Mouse (Mus musculus): ENCODE measurements around the gene Dapk3. TPM values are rescaled to one million over a fixed set of nuclear protein-coding genes. Genes with fewer than 3 reads are reported as not detected.
"Not testable (repeated sequence)": the region's sequence is repeated elsewhere in the genome, so short reads cannot be mapped to it uniquely, and the experiment has no call there.

Gene Dapk3
- polyA plus RNA-seq, 1 experiment from 2014 or later = 51.0 TPM

GRCm38 (mm10) chr10:81168087-81168431 lies 14.7 kb upstream of the Dapk3 start:
- Histone ChIP-seq H3K9me3 (ENCODE audit: control insufficient read depth, low read length) (no peaks in the 10 kb centered on the region), H3K27ac (replicated peaks in 1 of 2; ENCODE audit: control insufficient read depth in 1 of 2, insufficient read depth in 1 of 2, low read depth in 2 of 2, low read length in 2 of 2) (peak overlapping the region; percentile 3 to 77; a peak in 2 of 4 replicates), H3K36me3 (ENCODE audit: control insufficient read depth, insufficient read depth, low read length) (peaks cover 22% of the 10 kb centered on the region), H3K4me1 (ENCODE audit: control insufficient read depth in 2 of 2, insufficient read depth in 2 of 2, low read length in 2 of 2) (peaks cover 8 to 14% of the 10 kb centered on the region in 2 experiments), H3K4me3 (ENCODE audit: control insufficient read depth in 1 of 2, insufficient read depth in 1 of 2, low read depth in 1 of 2, low read length in 2 of 2) (peak overlapping the region; percentile 13 to 49), H3K27me3 (ENCODE audit: control insufficient read depth, insufficient read depth, low read length) (no peaks in the 10 kb centered on the region), H3K4me2 (ENCODE audit: low read length) (peak overlapping the region; percentile 77), H3K9ac (ENCODE audit: low read length) (peak overlapping the region; percentile 70)
- WGBS = 8% methylated on average over 5 of the region's 5 CpGs
- peak; percentile 40 for ATAC-seq (ENCODE audit: insufficient number of reproducible peaks, insufficient read depth, low FRiP score, low read depth)

- peak overlapping the region; percentile 49 for H3K4me3 ChIP-seq (ENCODE audit: control insufficient read depth in 1 of 2, insufficient read depth in 1 of 2, low read depth in 1 of 2, low read length in 2 of 2)
- ATAC-seq (ENCODE audit: insufficient number of reproducible peaks, insufficient read depth, low FRiP score, low read depth) = 0 out of 2 replicates have a peak, but pooled peaks have one; percentile 37
- H3K36me3 ChIP-seq (ENCODE audit: control insufficient read depth, insufficient read depth, low read length) = peaks cover 16% of the 10 kb centered on the region
- peak overlapping the region; percentile 77 for H3K4me2 ChIP-seq (ENCODE audit: low read length)
- 3% methylated on average over 29 of the region's 29 CpGs for WGBS
- H3K4me1 ChIP-seq (ENCODE audit: control insufficient read depth in 2 of 2, insufficient read depth in 2 of 2, low read length in 2 of 2) = peaks cover 12 to 19% of the 10 kb centered on the region in 2 experiments
- H3K9ac ChIP-seq (ENCODE audit: low read length) = peak overlapping the region; percentile 70
- no peaks in the 10 kb centered on the region for H3K27me3 ChIP-seq (ENCODE audit: control insufficient read depth, insufficient read depth, low read length)
- H3K27ac ChIP-seq (replicated peaks in 1 of 2; ENCODE audit: control insufficient read depth in 1 of 2, insufficient read depth in 1 of 2, low read depth in 2 of 2, low read length in 2 of 2) = peak overlapping the region; percentile 34 to 77
- H3K9me3 ChIP-seq (ENCODE audit: control insufficient read depth, low read length) = no peaks in the 10 kb centered on the region
These were observed 14.1 kb upstream of the Dapk3 start for GRCm38 (mm10) chr10:81168521-81169244.

GRCm38 (mm10) chr10:81169411-81169900 lies 13.3 kb upstream of the Dapk3 start:
- peaks cover 13 to 21% of the 10 kb centered on the region in 2 experiments for H3K4me1 ChIP-seq (ENCODE audit: control insufficient read depth in 2 of 2, insufficient read depth in 2 of 2, low read length in 2 of 2)
- not testable (repeated sequence) for H3K4me2 ChIP-seq (ENCODE audit: low read length); H3K4me3 ChIP-seq (ENCODE audit: control insufficient read depth in 1 of 2, insufficient read depth in 1 of 2, low read depth in 1 of 2, low read length in 2 of 2); H3K27ac ChIP-seq (replicated peaks in 1 of 2; ENCODE audit: control insufficient read depth in 1 of 2, insufficient read depth in 1 of 2, low read depth in 2 of 2, low read length in 2 of 2); H3K9ac ChIP-seq (ENCODE audit: low read length); H3K9me3 ChIP-seq (ENCODE audit: control insufficient read depth, low read length); H3K27me3 ChIP-seq (ENCODE audit: control insufficient read depth, insufficient read depth, low read length); H3K36me3 ChIP-seq (ENCODE audit: control insufficient read depth, insufficient read depth, low read length); ATAC-seq (ENCODE audit: insufficient number of reproducible peaks, insufficient read depth, low FRiP score, low read depth)
- 50% methylated on average over 6 of the region's 14 CpGs for WGBS

- Histone ChIP-seq H3K4me2 (ENCODE audit: low read length) (peak overlapping the region; percentile 50), H3K4me1 (ENCODE audit: control insufficient read depth in 2 of 2, insufficient read depth in 2 of 2, low read length in 2 of 2) (peaks cover 11 to 30% of the 10 kb centered on the region in 2 experiments; a peak in 3 of 4 replicates), H3K9ac (ENCODE audit: low read length) (peak overlapping the region; percentile 69), H3K36me3 (ENCODE audit: control insufficient read depth, insufficient read depth, low read length) (peaks cover 9% of the 10 kb centered on the region), H3K27ac (replicated peaks in 1 of 2; ENCODE audit: control insufficient read depth in 1 of 2, insufficient read depth in 1 of 2, low read depth in 2 of 2, low read length in 2 of 2) (peak overlapping the region; percentile 74 to 88), H3K27me3 (ENCODE audit: control insufficient read depth, insufficient read depth, low read length) (no peaks in the 10 kb centered on the region), H3K4me3 (ENCODE audit: control insufficient read depth in 1 of 2, insufficient read depth in 1 of 2, low read depth in 1 of 2, low read length in 2 of 2) (no peak overlapping the region), H3K9me3 (ENCODE audit: control insufficient read depth, low read length) (no peaks in the 10 kb centered on the region)
- no peak for ATAC-seq (ENCODE audit: insufficient number of reproducible peaks, insufficient read depth, low FRiP score, low read depth)
- 5% methylated on average over 21 of the region's 21 CpGs for WGBS
These were observed 9.7 kb upstream of the Dapk3 start for GRCm38 (mm10) chr10:81173132-81173531.

GRCm38 (mm10) chr10:81174617-81175344 lies 8.0 kb upstream of the Dapk3 start:
- no peaks in the 10 kb centered on the region for H3K27me3 ChIP-seq (ENCODE audit: control insufficient read depth, insufficient read depth, low read length)
- peaks cover 10 to 38% of the 10 kb centered on the region in 2 experiments; a peak in 3 of 4 replicates for H3K4me1 ChIP-seq (ENCODE audit: control insufficient read depth in 2 of 2, insufficient read depth in 2 of 2, low read length in 2 of 2)
- peak overlapping the region in 1 of 2 experiments; percentile 93; a peak in 2 of 4 replicates for H3K27ac ChIP-seq (replicated peaks in 1 of 2; ENCODE audit: control insufficient read depth in 1 of 2, insufficient read depth in 1 of 2, low read depth in 2 of 2, low read length in 2 of 2)
- peak overlapping the region; percentile 37 to 39 for H3K4me3 ChIP-seq (ENCODE audit: control insufficient read depth in 1 of 2, insufficient read depth in 1 of 2, low read depth in 1 of 2, low read length in 2 of 2)
- peak overlapping the region; percentile 61 for H3K9ac ChIP-seq (ENCODE audit: low read length)
- H3K4me2 ChIP-seq (ENCODE audit: low read length) = peak overlapping the region; percentile 70
- H3K9me3 ChIP-seq (ENCODE audit: control insufficient read depth, low read length) = no peaks in the 10 kb centered on the region
- ATAC-seq (ENCODE audit: insufficient number of reproducible peaks, insufficient read depth, low FRiP score, low read depth) = peak; percentile 15; the same call in 1 of the 2 replicates
- peaks cover 25% of the 10 kb centered on the region for H3K36me3 ChIP-seq (ENCODE audit: control insufficient read depth, insufficient read depth, low read length)
- WGBS = 4% methylated on average over 29 of the region's 29 CpGs

- peaks cover 30% of the 10 kb centered on the region for H3K36me3 ChIP-seq (ENCODE audit: control insufficient read depth, insufficient read depth, low read length)
- H3K4me2 ChIP-seq (ENCODE audit: low read length) = peak overlapping the region; percentile 95
- peaks cover 10 to 38% of the 10 kb centered on the region in 2 experiments; a peak in 3 of 4 replicates for H3K4me1 ChIP-seq (ENCODE audit: control insufficient read depth in 2 of 2, insufficient read depth in 2 of 2, low read length in 2 of 2)
- peak overlapping the region; percentile 61 for H3K9ac ChIP-seq (ENCODE audit: low read length)
- peak overlapping the region in 1 of 2 experiments; percentile 93; a peak in 2 of 4 replicates for H3K27ac ChIP-seq (replicated peaks in 1 of 2; ENCODE audit: control insufficient read depth in 1 of 2, insufficient read depth in 1 of 2, low read depth in 2 of 2, low read length in 2 of 2)
- ATAC-seq (ENCODE audit: insufficient number of reproducible peaks, insufficient read depth, low FRiP score, low read depth); H3K9me3 ChIP-seq (ENCODE audit: control insufficient read depth, low read length); H3K27me3 ChIP-seq (ENCODE audit: control insufficient read depth, insufficient read depth, low read length): not testable (repeated sequence)
- H3K4me3 ChIP-seq (ENCODE audit: control insufficient read depth in 1 of 2, insufficient read depth in 1 of 2, low read depth in 1 of 2, low read length in 2 of 2) = peak overlapping the region in 1 of 2 experiments; percentile 37; a peak in 2 of 4 replicates
- WGBS = 23% methylated on average over 4 of the region's 4 CpGs
These were observed 7.5 kb upstream of the Dapk3 start for GRCm38 (mm10) chr10:81175345-81175701.

GRCm38 (mm10) chr10:81175936-81176465 lies 6.8 kb upstream of the Dapk3 start:
- Histone ChIP-seq H3K4me2 (ENCODE audit: low read length) (peak overlapping the region; percentile 95), H3K36me3 (ENCODE audit: control insufficient read depth, insufficient read depth, low read length) (peaks cover 37% of the 10 kb centered on the region), H3K9ac (ENCODE audit: low read length) (peak overlapping the region; percentile 62), H3K9me3 (ENCODE audit: control insufficient read depth, low read length) (no peaks in the 10 kb centered on the region), H3K27ac (replicated peaks in 1 of 2; ENCODE audit: control insufficient read depth in 1 of 2, insufficient read depth in 1 of 2, low read depth in 2 of 2, low read length in 2 of 2) (peak overlapping the region; percentile 40 to 93), H3K27me3 (ENCODE audit: control insufficient read depth, insufficient read depth, low read length) (no peaks in the 10 kb centered on the region), H3K4me3 (ENCODE audit: control insufficient read depth in 1 of 2, insufficient read depth in 1 of 2, low read depth in 1 of 2, low read length in 2 of 2) (peak overlapping the region; percentile 39 to 90), H3K4me1 (ENCODE audit: control insufficient read depth in 2 of 2, insufficient read depth in 2 of 2, low read length in 2 of 2) (peaks cover 10 to 38% of the 10 kb centered on the region in 2 experiments; a peak in 3 of 4 replicates)
- ATAC-seq (ENCODE audit: insufficient number of reproducible peaks, insufficient read depth, low FRiP score, low read depth) = no peak
- 3% methylated on average over 13 of the region's 13 CpGs for WGBS

All from heart, embryonic 14.5 days (tissue).